Mouse (Mus musculus) layer of hippocampus, adult 8-10 months (tissue): ENCODE data around the gene Olfr640. TPM values are rescaled to one million over a fixed set of nuclear protein-coding genes. Genes with fewer than 3 reads are reported as not detected.

ENCODE experiments used
- DNase-seq, 2 experiments: peaks; one replicate each; pipeline ENCODE4 v3.0.0; 2022; ENCODE audit warnings: low spot score in 2 of 2
- total RNA-seq, 4 experiments: library from RNA; stranded (reverse); gene quantifications; 2 replicates each; pipeline ENCODE4 v1.2.4; 2022

Gene Olfr640
- total RNA-seq = not detected

DNA sequence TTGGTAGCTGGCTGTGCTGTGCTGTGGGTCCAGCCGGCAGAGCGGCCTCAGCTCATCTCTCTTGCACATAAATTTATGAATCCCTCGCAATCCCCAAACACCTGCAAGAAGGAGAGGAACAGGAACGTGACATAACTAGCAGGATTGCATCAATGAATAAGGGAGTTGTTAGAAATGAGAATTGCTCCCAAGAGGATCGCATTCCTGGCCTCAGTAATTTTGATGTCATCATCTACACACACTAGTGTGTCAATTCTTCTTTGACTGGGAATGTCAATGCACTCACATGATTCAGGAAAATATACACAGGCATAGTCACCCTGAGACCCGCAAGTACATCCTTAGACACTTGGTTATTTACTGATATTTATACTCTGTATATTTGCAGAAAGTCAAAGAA, at the start of gene Olfr640:
Gene Olfr640 (minus strand): TSS at position 101 of the 400 bp plus-strand sequence.
- no peak for DNase-seq

DNA sequence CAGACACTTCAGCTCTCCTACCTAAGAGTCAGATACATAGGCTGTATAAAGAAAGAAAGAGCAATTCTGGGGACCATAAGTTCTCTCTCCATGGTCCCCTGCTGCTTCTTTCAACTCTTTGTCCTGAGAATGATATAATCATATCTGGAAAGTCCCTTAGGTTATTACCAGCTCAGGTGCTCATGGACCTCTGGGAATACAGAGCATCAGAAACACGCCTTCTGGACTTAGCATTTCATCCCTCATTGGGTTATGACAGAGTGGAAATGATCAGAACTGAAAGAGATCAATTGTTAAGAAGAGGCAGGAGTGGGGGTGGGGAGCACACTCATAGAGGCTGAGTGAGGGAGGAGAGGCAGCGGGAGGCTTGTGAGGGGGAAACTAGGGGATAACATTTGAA, 46.4 kb upstream of the Olfr640 start, which contains the start of gene Olfr644:
Gene Olfr644 (minus strand): TSS at position 101 of the 400 bp plus-strand sequence.
- no peak for DNase-seq

DNA sequence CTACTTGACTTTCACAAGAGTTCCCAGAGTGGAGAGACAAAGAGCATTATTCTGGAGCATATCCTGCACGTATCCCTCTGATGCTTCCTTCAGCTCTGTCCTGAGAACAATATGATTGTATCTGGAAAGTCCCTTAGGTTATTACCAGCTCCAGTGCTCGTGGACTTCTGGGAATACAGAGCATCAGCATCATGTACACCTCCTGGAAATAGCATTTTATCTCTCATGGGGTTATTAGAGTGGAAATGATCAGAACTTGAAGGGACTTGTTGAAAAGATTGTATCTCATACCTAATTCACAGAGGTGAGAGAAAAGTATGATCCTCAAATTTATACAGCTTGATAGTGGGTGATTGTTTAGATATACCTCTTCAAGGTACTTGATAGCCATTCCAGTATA, 36.0 kb upstream of the Olfr640 start, which contains the start of gene 4930516K23Rik:
Gene 4930516K23Rik (minus strand): TSS at position 101 of the 400 bp plus-strand sequence.
- no peak for DNase-seq

GRCm38 (mm10) chr7:104059215-104059614, 33.8 kb upstream of the Olfr640 start:
- DNase-seq = no peak

DNA sequence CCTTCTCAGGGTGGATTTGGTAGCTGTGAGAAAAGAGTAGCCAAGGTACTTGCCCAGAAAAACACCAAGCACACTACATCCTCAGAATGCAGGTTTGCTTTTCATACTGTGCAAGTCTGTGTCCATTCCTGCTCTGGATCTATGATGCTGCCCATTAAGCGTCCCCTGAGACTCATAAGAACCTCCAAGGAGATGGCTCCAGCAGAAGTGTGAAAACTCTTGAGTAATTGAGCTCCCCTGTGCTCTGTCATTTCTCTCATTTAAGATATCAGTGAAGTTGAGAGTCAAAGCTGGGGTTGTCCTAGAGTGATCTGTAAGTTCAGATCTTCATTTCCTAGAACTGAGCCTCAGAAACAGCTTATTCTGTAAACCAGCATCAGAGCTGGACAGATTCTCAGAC, 27.2 kb upstream of the Olfr640 start, which contains the start of gene Olfr642:
Gene Olfr642 (minus strand): TSS at position 101 of the 400 bp plus-strand sequence.
- DNase-seq = no peak

DNA sequence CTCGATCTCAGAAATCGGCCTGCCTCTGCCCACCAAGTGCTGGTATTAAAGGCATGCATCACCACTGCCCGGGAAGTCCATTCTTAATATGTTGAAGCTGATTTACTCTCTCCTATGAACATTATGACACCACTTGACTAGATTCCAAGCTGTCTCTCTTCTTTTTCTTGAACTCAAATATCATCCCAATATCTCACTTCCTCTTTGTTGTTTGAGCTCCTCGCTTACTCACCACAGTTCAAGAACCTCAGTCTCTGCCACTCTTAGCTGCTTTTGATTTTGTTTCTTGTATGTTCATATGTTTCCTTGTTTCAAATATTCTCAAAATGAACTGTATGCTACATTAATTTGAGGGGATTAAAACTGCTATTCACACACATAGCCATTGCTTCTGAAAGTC, 25.4 kb upstream of the Olfr640 start:
- no peak for DNase-seq

- no peak for DNase-seq
Measured at GRCm38 (mm10) chr7:104035145-104035544, 9.8 kb upstream of the Olfr640 start, which contains the start of gene Olfr641. TSS of gene Olfr641 (plus strand) at chr7:104035445.

DNA sequence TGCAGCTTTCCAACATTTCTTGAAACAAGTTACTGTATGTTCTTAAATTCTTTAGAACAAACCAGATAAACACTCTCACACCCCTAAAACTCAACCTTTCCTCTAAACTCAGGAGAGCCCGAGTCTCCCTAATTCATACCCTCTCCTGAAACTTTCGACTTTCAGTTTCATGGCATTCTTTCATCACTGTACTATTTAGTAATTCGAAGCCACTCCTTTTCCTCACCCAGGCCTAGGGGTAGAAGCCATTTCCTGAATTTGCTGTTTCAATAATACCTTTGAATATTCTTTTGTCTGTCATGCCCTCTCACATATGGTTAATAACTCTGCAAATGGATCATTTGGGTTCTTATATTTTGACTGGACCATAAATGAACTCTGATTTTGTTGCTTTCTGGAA, 1.6 kb upstream of the Olfr640 start:
- DNase-seq = no peak

- no peak for DNase-seq
Measured at GRCm38 (mm10) chr7:104021651-104022050, 3.7 kb downstream of the Olfr640 start.

DNA sequence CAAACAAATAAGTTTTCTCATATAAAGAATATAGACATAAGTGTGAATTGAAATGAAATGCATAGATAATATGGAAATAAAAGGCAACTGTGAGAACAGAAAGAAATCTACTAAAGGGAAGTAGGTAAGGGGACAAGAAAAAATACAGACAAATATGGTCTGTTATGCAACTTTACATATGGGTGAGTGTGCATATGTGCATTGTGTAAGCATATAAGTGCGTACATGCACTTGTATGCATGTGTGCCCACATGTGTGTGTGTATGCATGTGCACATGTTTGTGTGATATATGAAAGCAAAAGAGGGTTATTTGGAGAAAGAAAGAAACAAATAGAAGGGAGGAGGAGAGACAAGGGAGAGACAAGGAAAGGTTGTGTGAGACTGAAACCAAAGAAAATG, 6.4 kb downstream of the Olfr640 start:
- no peak for DNase-seq

- DNase-seq = no peak
Measured at GRCm38 (mm10) chr7:104017203-104017602, 8.2 kb downstream of the Olfr640 start, which contains the start of gene Olfr639. TSS of gene Olfr639 (minus strand) at chr7:104017303.

GRCm38 (mm10) chr7:103999124-103999523, 26.2 kb downstream of the Olfr640 start:
- DNase-seq = no peak

DNA sequence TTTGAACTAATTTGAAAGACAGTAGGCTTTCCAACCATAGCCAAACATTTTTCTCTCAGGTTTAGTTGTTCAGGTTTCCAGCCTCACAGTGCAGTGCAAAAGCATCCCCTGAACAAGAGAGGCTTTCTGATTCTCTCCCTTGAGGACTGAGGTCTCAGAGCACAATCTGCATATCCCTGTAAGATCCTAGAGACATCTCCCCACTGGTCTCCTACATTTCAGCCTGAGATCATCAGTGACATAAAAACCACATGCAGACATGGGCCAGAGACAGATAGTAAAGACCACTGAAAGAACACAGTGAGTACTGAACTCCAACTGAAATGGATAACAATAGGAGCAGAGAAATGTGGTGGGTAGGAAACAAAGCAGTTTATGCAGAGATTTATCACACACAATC, 26.9 kb downstream of the Olfr640 start, which contains the start of gene Olfr638:
Gene Olfr638 (plus strand): TSS at position 301 of the 400 bp plus-strand sequence.
- DNase-seq = no peak

DNA sequence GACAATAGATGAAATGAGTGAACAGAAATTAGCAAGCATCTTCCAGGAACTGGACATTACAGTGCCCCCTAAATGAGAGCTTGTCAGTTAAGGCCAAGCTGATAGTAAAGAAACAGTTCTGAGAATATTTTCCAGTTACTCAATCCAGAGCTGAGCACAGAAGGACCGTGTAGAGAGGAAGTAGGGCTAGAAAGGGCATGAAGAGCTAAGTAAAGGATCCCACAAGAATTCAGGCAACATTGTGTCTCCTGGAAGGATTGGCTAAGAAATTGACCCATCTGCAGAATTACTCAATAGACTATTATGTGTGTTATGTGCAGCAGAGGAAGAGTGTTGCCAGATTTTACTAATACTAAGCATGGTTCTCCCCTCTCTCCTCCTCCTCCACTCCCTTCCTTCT, 53.6 kb downstream of the Olfr640 start:
- no peak for DNase-seq

- DNase-seq = no peak
Measured at GRCm38 (mm10) chr7:103970852-103971251, 54.5 kb downstream of the Olfr640 start, which contains the start of gene Olfr635. TSS of gene Olfr635 (plus strand) at chr7:103971152.

Other genes starting within 250 kb of the Olfr640 start
- gene Olfr68, start 245.9 kb downstream of the Olfr640 start, total RNA-seq = not detected
- not detected for gene Olfr67, start 233.8 kb downstream of the Olfr640 start, total RNA-seq
- gene Hbb-bt, start 211.6 kb downstream of the Olfr640 start, total RNA-seq = 10 to 100 TPM; 18.7 to 28.1 (median 21.1) TPM
- 100 to 1,000 TPM; 155 to 350 (median 222) TPM for gene Hbb-bs, start 197.5 kb downstream of the Olfr640 start, total RNA-seq
- gene Hbb-bh2, start 185.1 kb downstream of the Olfr640 start, total RNA-seq = not detected
- gene Hbb-bh1, start 182.4 kb downstream of the Olfr640 start, total RNA-seq = not detected
- gene Hbb-y, start 172.4 kb downstream of the Olfr640 start, total RNA-seq = not detected
- not detected for gene Olfr66, start 139.3 kb downstream of the Olfr640 start, total RNA-seq
- not detected for gene Olfr64, start 131.1 kb downstream of the Olfr640 start, total RNA-seq
- gene Olfr65, start 122.1 kb downstream of the Olfr640 start, total RNA-seq = not detected
- gene Olfr631, start 96.7 kb downstream of the Olfr640 start, total RNA-seq = not detected
- gene Olfr632, start 91.2 kb downstream of the Olfr640 start, total RNA-seq = not detected
- gene Olfr633, start 81.1 kb downstream of the Olfr640 start, total RNA-seq = not detected
- under 1 TPM in 3 of 4 experiments, not detected in 1; 0.04 to 0.05 (median 0.04) TPM for gene Olfr635, start 54.4 kb downstream of the Olfr640 start, total RNA-seq
- not detected for gene Olfr638, start 26.8 kb downstream of the Olfr640 start, total RNA-seq
- under 1 TPM in 3 of 4 experiments, not detected in 1; 0.06 to 0.31 (median 0.18) TPM for gene Olfr639, start 8.3 kb downstream of the Olfr640 start, total RNA-seq
- gene Olfr641, start 9.9 kb upstream of the Olfr640 start, total RNA-seq = not detected
- gene Olfr642, start 27.1 kb upstream of the Olfr640 start, total RNA-seq = not detected
- gene 4930516K23Rik, start 35.9 kb upstream of the Olfr640 start, total RNA-seq = not detected
- gene Olfr644, start 46.3 kb upstream of the Olfr640 start, total RNA-seq = not detected
- gene Olfr645, start 59.9 kb upstream of the Olfr640 start, total RNA-seq = not detected
- not detected for gene Olfr646, start 79.3 kb upstream of the Olfr640 start, total RNA-seq
- not detected for gene Ubqln5, start 104.3 kb upstream of the Olfr640 start, total RNA-seq
- not detected for gene Olfr643, start 111.8 kb upstream of the Olfr640 start, total RNA-seq
- gene Ubqln3, start 117.7 kb upstream of the Olfr640 start, total RNA-seq = not detected
- gene Ubqlnl, start 125.0 kb upstream of the Olfr640 start, total RNA-seq = not detected
- not detected for gene Olfm5, start 139.3 kb upstream of the Olfr640 start, total RNA-seq
- gene Olfr648, start 157.8 kb upstream of the Olfr640 start, total RNA-seq = under 1 TPM; 0.14 to 0.31 (median 0.22) TPM
- not detected for gene Olfr649, start 170.4 kb upstream of the Olfr640 start, total RNA-seq
- under 1 TPM; 0.14 to 0.29 (median 0.16) TPM for gene Trim6, start 193.2 kb upstream of the Olfr640 start, total RNA-seq
- 1 to 10 TPM; 1.7 to 4.0 (median 2.7) TPM for gene Trim34a, start 218.9 kb upstream of the Olfr640 start, total RNA-seq